Mouse (Mus musculus) limb, embryonic 14.5 days (tissue): Measurements from ENCODE around the gene Spdye4a. TPM values are rescaled to one million over a fixed set of nuclear protein-coding genes. Genes with fewer than 3 reads are reported as not detected.

Experiments
- ATAC-seq: fragments of 200-750 bp; cut with Nextera tagmentation; 2 replicates; pipeline ENCODE4 v1.8.0; 2017; ENCODE audit warnings: low read depth, moderate number of reproducible peaks, moderate TSS enrichment; ENCODE audit not compliant: low FRiP score
- DNase-seq: peaks from one replicate; pipeline ENCODE4 v3.0.0-alpha.2; 2015; ENCODE audit warnings: low spot score
- H3K27ac ChIP-seq: fragments of 300-500 bp; sonication (generic); replicated peaks from 2 replicates; pipeline ENCODE4 v1.5.1; 2014; ENCODE audit warnings: low read depth, mild to moderate bottlenecking, low read length, moderate library complexity, mixed read lengths
- H3K27me3 ChIP-seq: fragments of 300-500 bp; sonication (generic); 2 replicates; pipeline ENCODE4 v1.6.1; 2014; ENCODE audit warnings: low read length, mixed read lengths; ENCODE audit not compliant: control insufficient read depth, insufficient read depth
- H3K36me3 ChIP-seq: fragments of 300-500 bp; sonication (generic); 2 replicates; pipeline ENCODE4 v1.6.1; 2014; ENCODE audit warnings: mild to moderate bottlenecking, low read length, moderate library complexity, mixed read lengths; ENCODE audit not compliant: control insufficient read depth, insufficient read depth
- H3K4me1 ChIP-seq: fragments of 300-500 bp; sonication (generic); 2 replicates; pipeline ENCODE4 v1.6.1; 2014; ENCODE audit warnings: antibody characterized with exemption, low read length, mixed read lengths; ENCODE audit not compliant: control insufficient read depth, insufficient read depth
- H3K4me2 ChIP-seq: fragments of 300-500 bp; sonication (generic); replicated peaks from 2 replicates; pipeline ENCODE4 v1.6.1; 2014; ENCODE audit warnings: low read depth, mild to moderate bottlenecking, low read length, moderate library complexity; ENCODE audit not compliant: severe bottlenecking
- H3K4me3 ChIP-seq: fragments of 300-500 bp; sonication (generic); replicated peaks from 2 replicates; pipeline ENCODE4 v1.5.1; 2014; ENCODE audit warnings: low read length
- H3K9ac ChIP-seq: fragments of 300-500 bp; sonication (generic); 2 replicates; pipeline ENCODE4 v1.6.1; 2014; ENCODE audit warnings: mild to moderate bottlenecking, low read depth, low read length, moderate library complexity; ENCODE audit not compliant: severe bottlenecking
- H3K9me3 ChIP-seq: fragments of 300-500 bp; sonication (generic); 2 replicates; pipeline ENCODE4 v1.6.1; 2016; ENCODE audit warnings: low read length; ENCODE audit not compliant: control insufficient read depth
- POLR2A ChIP-seq: fragments of 200-500 bp; IDR thresholded peaks from 2 replicates; pipeline ENCODE4 v1.8.0; 2012; ENCODE audit warnings: inconsistent platforms, mild to moderate bottlenecking, moderate library complexity, borderline replicate concordance; ENCODE audit not compliant: insufficient read depth, insufficient read length; ENCODE audit errors: extremely low read depth
- WGBS: fragments of 180-500 bp; shearing (Covaris S2); extraction: QIAGEN DNeasy Blood & Tissue Kit; methylation state at CpG from one replicate; pipeline ENCODE4 v1.1.7; 2014; 5-methylcytosine and 5-hydroxymethylcytosine counted together
- polyA plus RNA-seq, 2 experiments: library from polyadenylated mRNA; depleted of rRNA in 1 of 2; stranded (reverse) in 1 of 2; unstranded in 1 of 2; fragments of >200 nt; fragmentation: Nextera tagmentation in 1 of 2; extraction: Ambion mirVana in 1 of 2; gene quantifications; 2 replicates each; pipeline versions ENCODE4 v1.2.1 to v1.2.3; 2012 to 2014

The Spdye4a gene
- polyA plus RNA-seq, 2 experiments, result not detected

DNA sequence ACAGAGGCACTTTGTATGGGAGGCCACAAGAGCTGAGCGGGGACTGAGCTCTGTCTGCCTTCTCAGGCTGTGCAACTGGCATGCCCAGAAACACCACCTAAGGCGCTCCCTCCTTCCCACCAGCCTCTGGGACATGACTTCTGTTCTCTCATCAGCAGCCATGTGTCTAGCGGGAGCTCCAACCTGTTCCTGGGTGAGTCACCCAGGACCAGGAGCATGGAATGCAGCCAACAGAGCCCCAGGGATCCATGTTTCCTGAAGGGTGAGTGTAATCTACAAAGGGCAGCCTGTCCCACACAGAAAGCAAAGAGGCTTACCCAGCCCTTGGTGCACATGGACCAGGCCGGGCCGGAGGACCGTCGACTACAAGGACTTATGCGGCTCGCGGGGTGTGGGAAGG is 38.0 kb upstream of the Spdye4a start:
- no peak for DNase-seq
- Histone ChIP-seq H3K4me3 (no peak overlapping the region), H3K9ac (no peak overlapping the region), H3K9me3 (no peaks in the 10 kb centered on the region), H3K4me1 (peaks cover 6% of the 10 kb centered on the region; the same call in 1 of the 2 replicates), H3K36me3 (peaks cover 34% of the 10 kb centered on the region), H3K27me3 (no peaks in the 10 kb centered on the region), H3K4me2 (no peak overlapping the region), H3K27ac (no peak overlapping the region)
- ATAC-seq, result no peak
- no peak for TF ChIP-seq POLR2A
- WGBS, result 96% methylated on average over 10 of the region's 10 CpGs

DNA sequence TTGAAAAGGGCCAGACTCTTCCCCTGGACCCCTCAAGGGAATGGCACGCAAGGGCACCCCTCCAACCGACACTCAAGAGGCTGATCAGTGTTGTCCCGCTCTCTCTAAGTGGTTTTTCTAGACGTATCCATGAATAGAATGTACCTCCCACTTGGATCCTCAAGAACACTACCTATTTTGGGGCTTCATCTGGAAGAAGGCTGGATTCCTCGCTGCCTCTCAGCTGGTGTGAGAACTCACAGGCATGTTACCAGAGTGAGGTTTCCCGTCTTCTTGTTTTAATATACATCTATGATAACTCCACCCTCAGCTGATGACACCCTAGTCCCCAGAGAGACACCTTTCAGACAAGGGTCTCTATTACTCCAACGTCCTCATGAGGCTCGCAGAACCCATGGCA is 34.9 kb upstream of the Spdye4a start:
- DNase-seq (no peak), ATAC-seq (no peak)
- no peak overlapping the region for H3K4me2 ChIP-seq
- no peak for TF ChIP-seq POLR2A
- H3K27me3 ChIP-seq, result peaks cover 16% of the 10 kb centered on the region
- H3K27ac ChIP-seq, result no peak overlapping the region
- H3K4me1 ChIP-seq, result no peaks in the 10 kb centered on the region
- WGBS, result 93% methylated on average over 8 of the region's 8 CpGs
- H3K9ac ChIP-seq, result no peak overlapping the region
- no peak overlapping the region for H3K4me3 ChIP-seq
- H3K36me3 ChIP-seq, result peaks cover 52% of the 10 kb centered on the region
- no peaks in the 10 kb centered on the region for H3K9me3 ChIP-seq

DNA sequence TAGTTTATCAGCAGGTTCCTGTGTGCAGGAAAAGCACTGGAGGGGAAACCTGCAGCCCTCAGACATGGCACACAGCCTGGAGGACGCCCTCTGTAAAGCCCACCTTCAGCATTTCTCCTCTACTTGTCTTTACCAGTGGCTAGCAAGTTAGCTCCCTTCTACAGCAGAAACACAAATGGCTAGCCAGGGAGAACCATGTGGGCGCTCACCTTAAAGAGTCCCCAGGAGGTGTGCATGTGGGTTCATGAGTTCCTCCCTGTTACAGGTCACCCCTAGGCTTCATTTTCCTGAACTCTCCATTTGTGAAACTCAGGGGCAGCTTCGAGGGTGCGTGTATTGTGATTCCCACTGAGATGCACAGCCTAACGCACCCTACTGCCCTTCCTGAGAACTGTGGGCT is 29.1 kb upstream of the Spdye4a start:
- no peak for TF ChIP-seq POLR2A
- Histone ChIP-seq H3K36me3 (peaks cover 75% of the 10 kb centered on the region), H3K4me3 (no peak overlapping the region), H3K27ac (no peak overlapping the region), H3K9me3 (no peaks in the 10 kb centered on the region), H3K4me2 (no peak overlapping the region), H3K27me3 (peaks cover 67% of the 10 kb centered on the region), H3K9ac (no peak overlapping the region), H3K4me1 (peaks cover 13% of the 10 kb centered on the region)
- WGBS, result 83% methylated on average over 5 of the region's 5 CpGs
- DNase-seq (no peak), ATAC-seq (no peak)

DNA sequence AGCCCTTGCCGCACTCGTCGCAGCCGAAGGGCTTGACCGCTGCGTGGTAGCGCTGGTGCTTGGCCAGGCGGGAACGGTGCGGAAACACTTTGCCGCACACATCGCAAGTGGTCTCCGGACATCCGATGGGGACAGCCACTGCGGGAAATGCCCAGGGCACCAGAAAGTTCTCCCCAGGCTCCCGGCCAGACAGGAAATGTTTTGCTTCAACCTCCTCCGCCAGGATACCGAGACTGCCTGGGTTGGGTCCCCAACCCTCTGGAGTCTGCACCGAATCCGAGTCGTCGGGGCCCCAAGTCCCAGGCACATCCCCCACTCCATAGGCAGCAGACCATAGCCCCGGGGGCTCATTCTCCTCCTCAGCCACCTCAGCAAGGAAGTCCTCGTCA is 28.4 kb upstream of the Spdye4a start:
- no peak for ATAC-seq
- H3K4me2 ChIP-seq, result no peak overlapping the region
- DNase-seq, result no peak
- peaks cover 67% of the 10 kb centered on the region for H3K27me3 ChIP-seq
- WGBS, result 32% methylated on average over 16 of the region's 24 CpGs
- H3K27ac ChIP-seq, result no peak overlapping the region
- H3K4me1 ChIP-seq, result peaks cover 13% of the 10 kb centered on the region
- no peak for TF ChIP-seq POLR2A
- no peak overlapping the region for H3K9ac ChIP-seq
- H3K9me3 ChIP-seq, result no peaks in the 10 kb centered on the region
- H3K36me3 ChIP-seq, result peaks cover 69% of the 10 kb centered on the region
- H3K4me3 ChIP-seq, result peak overlapping the region; percentile 41; the same call in 1 of the 2 replicates

DNA sequence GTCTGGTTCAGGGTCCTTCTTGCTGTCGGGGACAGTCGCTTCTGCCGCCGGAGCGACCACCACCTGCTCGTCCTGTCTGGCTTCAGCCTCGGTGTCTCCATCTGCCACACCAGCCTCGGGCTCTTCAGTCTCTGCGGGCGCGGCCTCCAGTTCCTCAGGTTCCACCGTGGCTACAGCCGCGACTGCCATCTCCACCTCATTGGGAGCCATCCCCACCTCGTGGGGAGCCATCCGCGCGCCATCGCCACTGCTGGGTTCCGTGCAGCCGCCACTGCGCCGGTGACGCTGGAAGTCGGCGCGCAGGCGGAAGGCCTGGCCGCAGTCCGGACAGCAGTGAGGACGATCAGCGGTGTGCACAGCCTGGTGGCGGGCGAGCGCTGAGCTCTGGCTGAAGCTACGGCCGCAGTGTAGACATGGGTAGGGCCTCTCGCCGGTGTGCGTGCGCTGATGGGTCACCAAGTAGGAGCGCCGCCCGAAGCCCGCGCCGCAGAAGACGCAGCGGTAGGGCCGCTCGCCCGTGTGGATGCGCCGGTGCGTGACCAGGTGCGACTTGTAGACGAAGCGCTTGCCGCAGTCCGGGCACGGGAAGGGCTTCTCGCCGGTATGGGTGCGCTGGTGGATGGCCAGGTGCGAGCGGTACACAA is 27.9 kb upstream of the Spdye4a start:
- no peak overlapping the region for H3K27ac ChIP-seq
- no peaks in the 10 kb centered on the region for H3K9me3 ChIP-seq
- H3K4me1 ChIP-seq, result peaks cover 13% of the 10 kb centered on the region
- peak overlapping the region; percentile 77 for H3K4me2 ChIP-seq
- no peak for ATAC-seq
- H3K27me3 ChIP-seq, result peaks cover 67% of the 10 kb centered on the region
- TF ChIP-seq POLR2A, result no peak
- peaks cover 72% of the 10 kb centered on the region for H3K36me3 ChIP-seq
- WGBS, result 16% methylated on average over 62 of the region's 66 CpGs
- no peak for DNase-seq
- no peak overlapping the region for H3K9ac ChIP-seq
- H3K4me3 ChIP-seq, result peak overlapping the region; percentile 41
